Mouse (Mus musculus) lung, adult 2 months (tissue): Measurements from ENCODE around the gene Cul7. TPM values are rescaled to one million over a fixed set of nuclear protein-coding genes. Genes with fewer than 3 reads are reported as not detected.

Source experiments
- DNase-seq: peaks from one replicate; pipeline ENCODE4 v3.0.0; 2022
- H3K4me1 ChIP-seq: fragments of 200-500 bp; 2 replicates; pipeline ENCODE4 v1.6.1; 2011; ENCODE audit warnings: low read length; ENCODE audit not compliant: control insufficient read depth, insufficient read depth
- H3K4me3 ChIP-seq: fragments of 200-500 bp; replicated peaks from 2 replicates; pipeline ENCODE3; 2011; ENCODE audit warnings: low read depth, mild to moderate bottlenecking, control low read depth, low read length; ENCODE audit errors: extremely low read depth
- CTCF ChIP-seq: fragments of 200-500 bp; IDR thresholded peaks from 2 replicates; pipeline ENCODE4 v1.5.1; 2011; ENCODE audit warnings: mild to moderate bottlenecking, low read length, control low read depth; ENCODE audit not compliant: insufficient read depth
- POLR2A ChIP-seq: fragments of 200-500 bp; IDR thresholded peaks from 2 replicates; pipeline ENCODE4 v1.6.1; 2011; ENCODE audit warnings: low read depth, mild to moderate bottlenecking, control low read depth, low read length, borderline replicate concordance; ENCODE audit errors: extremely low read depth
- WGBS: fragments of 180-500 bp; shearing (Covaris S2); methylation state at CpG from one replicate; pipeline ENCODE4 v1.1.7; 2018; 5-methylcytosine and 5-hydroxymethylcytosine counted together
- polyA plus RNA-seq: library from polyadenylated mRNA; depleted of rRNA; stranded (reverse); fragments of >200 nt; gene quantifications from 2 replicates; pipeline ENCODE4 v1.2.3, GENCODE M21; 2012

Cul7 gene
- polyA plus RNA-seq, 1 experiment = 45.7 TPM

DNA sequence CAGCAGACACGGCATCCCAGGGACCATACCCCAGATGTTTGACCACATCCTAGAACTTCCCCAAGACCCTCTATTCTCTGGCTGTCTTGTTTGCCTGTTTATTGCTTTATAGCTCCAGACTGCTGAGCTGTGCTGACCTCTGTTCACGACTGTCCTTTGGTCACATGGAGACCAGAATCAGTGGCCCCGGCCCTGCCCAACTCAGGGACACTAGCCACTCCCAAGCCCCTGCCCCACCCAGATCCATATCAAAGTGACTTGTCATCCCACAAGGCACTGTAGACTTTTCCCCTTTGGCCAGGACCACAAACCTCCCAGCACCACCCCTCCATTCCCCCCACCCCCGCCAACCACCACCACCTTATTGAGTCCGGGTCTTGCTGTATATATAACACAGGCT lies 49.1 kb downstream of the Cul7 start:
- TF ChIP-seq POLR2A (no peak), CTCF (no peak)
- Histone ChIP-seq H3K4me1 (peaks cover 8% of the 10 kb centered on the region), H3K4me3 (no peak overlapping the region)
- DNase-seq = no peak
- WGBS = 75% methylated on average over 5 of the region's 5 CpGs

DNA sequence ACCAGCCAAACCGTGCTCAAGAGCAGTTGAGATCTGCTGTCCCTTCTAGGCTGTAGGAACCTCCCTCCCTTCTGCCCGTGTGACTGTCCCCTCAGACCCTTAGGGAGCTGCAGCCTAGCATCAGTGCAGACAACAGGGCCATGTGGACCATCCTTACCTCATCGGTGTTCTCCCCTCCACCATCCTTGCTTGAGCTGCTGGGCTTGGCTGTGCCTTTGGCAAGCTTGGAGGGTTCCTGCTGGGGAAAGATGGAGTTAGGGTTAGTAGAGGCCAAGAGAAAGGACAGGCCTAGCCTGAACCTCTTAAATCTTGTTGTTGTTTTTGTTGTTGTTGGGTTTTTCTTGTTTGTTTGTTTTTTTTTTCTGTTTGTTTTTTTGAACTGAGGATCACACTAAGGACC lies 49.8 kb downstream of the Cul7 start:
- TF ChIP-seq CTCF = no peak
- TF ChIP-seq POLR2A = no peak
- Histone ChIP-seq H3K4me3 (no peak overlapping the region), H3K4me1 (peaks cover 8% of the 10 kb centered on the region)
- DNase-seq = no peak
- WGBS = 84% methylated on average over 3 of the region's 3 CpGs

DNA sequence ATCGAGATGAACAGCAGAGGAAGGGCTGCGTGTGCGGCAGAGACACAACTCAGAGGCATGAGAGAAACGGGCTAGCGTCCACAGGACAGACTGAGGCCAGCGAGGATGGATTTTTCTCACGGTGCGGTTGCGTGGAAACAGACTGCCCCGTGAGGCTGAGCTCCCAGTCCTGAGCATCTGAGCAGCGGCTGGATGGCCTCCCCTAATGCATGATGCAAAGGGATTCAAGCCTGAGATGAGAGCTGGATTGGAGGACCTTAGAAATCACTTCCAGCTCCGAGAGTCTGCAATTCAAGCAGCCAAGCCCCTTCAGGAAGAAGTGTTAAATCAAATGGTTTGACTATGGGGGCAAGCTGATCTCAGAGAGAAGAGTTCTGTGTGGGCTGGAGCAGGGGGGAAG lies 51.4 kb downstream of the Cul7 start:
- Histone ChIP-seq H3K4me3 (no peak overlapping the region), H3K4me1 (peaks cover 8% of the 10 kb centered on the region)
- TF ChIP-seq CTCF (no peak), POLR2A (no peak)
- WGBS = 64% methylated on average over 12 of the region's 12 CpGs
- DNase-seq = no peak

DNA sequence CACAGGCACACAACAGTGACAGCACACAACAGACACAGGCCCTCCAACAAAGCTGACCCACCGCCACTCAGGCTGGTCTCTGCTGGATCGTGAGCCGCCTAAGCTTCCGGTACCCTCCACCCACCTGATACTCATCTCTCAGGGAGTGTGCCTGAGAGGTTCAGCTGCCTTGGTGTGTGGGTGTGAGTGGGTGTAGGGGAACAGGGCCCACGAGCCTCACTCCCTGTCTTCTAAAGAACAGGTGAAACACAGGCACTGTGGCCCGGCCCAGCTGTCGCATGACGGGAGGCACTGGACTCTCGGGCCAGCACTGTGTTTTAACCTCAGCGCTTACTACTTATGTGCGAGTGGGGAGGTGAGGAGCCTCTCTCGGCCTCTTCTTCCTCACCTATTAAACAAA lies 52.0 kb downstream of the Cul7 start:
- peaks cover 8% of the 10 kb centered on the region for H3K4me1 ChIP-seq
- no peak overlapping the region for H3K4me3 ChIP-seq
- WGBS = 83% methylated on average over 12 of the region's 12 CpGs
- TF ChIP-seq POLR2A (no peak), CTCF (no peak)
- no peak for DNase-seq

DNA sequence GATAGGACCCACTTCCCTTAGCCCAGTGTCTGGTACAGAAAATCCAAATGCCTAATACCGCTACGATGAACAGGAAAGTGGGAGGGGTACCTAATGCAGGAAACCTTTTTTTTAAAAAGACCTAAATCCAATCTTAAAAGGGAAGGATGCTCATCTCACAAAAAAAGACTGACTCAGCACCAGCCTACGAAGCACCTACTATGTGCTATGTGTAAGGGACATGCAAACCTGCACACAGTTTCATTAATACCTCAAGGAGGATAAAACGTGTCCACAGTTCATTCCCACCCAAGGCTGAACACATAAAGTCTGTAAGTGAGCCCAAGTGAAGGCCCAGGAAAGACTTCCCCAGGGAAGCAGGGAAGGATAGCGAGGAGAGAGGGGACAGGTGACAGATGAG lies 52.4 kb downstream of the Cul7 start:
- TF ChIP-seq CTCF = no peak
- no peak for TF ChIP-seq POLR2A
- WGBS = 81% methylated on average over 5 of the region's 5 CpGs
- DNase-seq = no peak
- H3K4me1 ChIP-seq = peaks cover 8% of the 10 kb centered on the region
- no peak overlapping the region for H3K4me3 ChIP-seq

DNA sequence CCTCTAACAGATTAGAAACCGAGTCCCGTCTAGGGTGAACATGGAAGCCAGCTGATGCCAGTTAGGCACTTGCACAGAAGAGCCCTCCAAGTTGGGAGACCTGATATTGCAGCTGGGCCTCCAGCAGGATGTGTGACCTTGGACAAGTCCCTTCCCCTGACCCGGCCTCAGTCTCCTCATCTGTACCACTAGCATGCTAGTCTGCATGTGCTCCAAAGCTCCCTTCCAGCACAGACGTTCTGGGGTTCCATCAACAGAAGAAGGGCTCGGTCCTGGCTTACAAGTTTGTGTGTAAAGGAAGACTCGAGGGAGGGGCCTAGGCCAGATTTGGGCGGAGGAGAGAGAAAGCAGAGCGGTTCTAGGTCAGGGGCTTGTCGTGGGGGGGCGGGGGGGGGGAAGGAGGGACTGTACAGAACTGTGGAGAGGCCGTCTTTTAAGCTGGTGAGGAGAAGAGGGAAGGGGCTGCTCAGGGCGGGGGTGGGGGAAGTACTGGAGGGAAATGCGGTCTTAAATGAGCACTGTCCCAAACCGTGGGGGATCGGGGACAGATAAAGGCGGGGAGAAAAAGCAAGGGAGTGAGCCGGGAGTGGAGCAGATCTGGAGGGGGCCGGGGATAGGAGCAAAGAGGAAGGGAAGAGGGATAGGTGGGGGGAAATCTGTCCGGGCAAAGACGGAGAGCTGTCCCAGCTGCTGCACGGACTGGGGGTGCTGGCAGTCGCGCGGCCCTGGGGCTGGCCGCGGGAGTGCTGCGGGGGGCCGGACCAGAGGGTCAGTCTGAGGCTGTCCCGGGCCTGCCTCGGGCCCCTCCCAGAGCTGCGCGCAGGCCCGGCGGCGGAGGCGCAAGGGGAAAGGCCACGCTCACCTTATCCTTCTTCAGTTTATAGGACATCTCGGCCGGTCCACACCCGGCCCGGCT lies 54.1 kb downstream of the Cul7 start:
- H3K4me3 ChIP-seq = peak overlapping the region; percentile 86
- peaks cover 8% of the 10 kb centered on the region for H3K4me1 ChIP-seq
- WGBS = 3% methylated on average over 40 of the region's 41 CpGs
- TF ChIP-seq POLR2A = no peak
- TF ChIP-seq CTCF = no peak
- DNase-seq = no peak

DNA sequence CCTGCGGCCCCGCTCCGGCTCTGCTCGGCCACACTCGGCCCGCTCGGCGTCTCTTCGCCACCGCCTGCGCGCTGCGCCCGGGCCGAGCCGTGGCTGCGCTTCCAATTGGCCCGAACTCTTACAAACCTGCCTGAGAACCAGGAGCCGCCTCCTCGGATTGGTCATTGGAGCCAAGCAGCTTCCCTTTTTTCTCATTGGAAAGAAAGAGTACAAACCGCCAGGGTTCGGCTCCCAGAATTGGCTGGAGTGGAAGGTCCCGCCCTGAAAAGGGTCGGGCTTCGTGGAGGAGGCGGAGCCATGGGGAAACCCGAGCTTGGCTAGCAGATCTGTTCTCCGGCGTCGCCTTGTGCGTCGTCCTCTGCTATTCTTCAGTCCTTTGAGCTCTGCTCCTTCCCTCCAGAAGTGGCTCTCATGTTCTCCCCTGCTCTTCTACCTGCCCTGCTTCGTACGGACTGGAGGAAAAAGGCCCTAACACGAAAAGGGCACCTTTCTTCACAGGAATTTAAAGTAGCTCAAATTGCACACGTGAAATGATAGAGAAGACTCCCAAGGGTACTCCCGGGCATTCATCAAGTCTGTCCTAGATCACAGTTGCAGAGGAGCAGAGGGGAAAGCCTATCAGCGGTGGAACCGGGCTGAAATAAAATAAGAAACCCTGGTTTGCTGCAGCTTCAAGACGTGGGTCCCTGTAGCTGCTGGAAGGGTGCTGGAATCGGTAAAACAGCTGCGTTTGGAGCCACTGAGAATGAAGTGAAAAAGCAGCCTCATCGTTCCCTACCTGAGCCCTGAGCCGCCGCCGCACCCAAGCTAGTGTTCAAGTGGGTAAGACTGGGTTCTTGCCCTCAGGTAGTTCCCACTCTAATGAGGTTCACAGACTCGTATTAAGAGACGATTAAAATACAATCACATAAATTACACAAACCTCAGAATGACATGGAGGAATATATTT lies 55.0 kb downstream of the Cul7 start, which contains the start of gene Ppp2r5d:
Ppp2r5d (minus strand) TSS at position 225 of the 949 bp plus-strand sequence.
- TF ChIP-seq CTCF = no peak
- peak; percentile 72; the same call in 1 of the 2 replicates for TF ChIP-seq POLR2A
- DNase-seq = peak; percentile 96
- WGBS = under 1% methylated on average over 48 of the region's 48 CpGs

DNA sequence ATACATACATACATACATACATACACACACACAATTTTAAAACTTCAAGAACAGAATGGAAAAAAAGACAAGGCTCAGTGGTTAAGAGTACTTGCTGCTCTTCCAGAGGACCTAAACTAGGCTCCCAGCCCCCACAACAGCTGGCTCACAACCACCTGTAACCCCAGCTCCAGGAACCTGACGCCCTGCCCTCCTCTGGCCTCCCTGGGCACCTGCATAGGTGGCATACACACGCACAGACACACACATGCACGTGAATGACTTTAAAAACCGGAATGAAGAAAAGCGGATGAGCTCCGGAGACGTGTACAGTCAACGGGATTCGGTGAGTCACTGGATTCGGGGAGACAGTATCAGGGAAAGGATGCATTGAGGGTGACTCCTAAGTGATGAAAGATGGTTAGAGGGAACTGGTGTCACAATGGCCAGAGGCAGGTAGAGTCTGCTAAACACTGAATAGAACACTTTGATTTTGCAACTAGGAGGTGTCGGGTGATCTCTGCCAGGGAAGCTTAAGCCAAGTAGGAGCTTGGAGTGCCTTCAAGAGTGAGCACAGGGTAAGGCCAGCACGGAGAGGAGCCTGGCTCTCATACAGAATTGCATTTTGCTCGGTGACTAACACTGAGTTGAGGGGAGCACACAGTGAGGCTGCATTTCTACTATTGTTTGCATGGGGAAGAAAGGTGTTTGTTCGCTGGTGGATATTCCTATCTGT lies 56.4 kb downstream of the Cul7 start:
- H3K4me3 ChIP-seq = no peak overlapping the region
- no peak for TF ChIP-seq POLR2A
- no peak for TF ChIP-seq CTCF
- no peak for DNase-seq
- 85% methylated on average over 14 of the region's 14 CpGs for WGBS
- peaks cover 5% of the 10 kb centered on the region for H3K4me1 ChIP-seq

More for the DNA sequence above, 55.0 kb downstream of the Cul7 start, which contains the start of gene Ppp2r5d:
- Histone ChIP-seq H3K4me1 (peaks cover 8% of the 10 kb centered on the region), H3K4me3 (peak within 1 kb of the TSS; percentile 86)

DNA sequence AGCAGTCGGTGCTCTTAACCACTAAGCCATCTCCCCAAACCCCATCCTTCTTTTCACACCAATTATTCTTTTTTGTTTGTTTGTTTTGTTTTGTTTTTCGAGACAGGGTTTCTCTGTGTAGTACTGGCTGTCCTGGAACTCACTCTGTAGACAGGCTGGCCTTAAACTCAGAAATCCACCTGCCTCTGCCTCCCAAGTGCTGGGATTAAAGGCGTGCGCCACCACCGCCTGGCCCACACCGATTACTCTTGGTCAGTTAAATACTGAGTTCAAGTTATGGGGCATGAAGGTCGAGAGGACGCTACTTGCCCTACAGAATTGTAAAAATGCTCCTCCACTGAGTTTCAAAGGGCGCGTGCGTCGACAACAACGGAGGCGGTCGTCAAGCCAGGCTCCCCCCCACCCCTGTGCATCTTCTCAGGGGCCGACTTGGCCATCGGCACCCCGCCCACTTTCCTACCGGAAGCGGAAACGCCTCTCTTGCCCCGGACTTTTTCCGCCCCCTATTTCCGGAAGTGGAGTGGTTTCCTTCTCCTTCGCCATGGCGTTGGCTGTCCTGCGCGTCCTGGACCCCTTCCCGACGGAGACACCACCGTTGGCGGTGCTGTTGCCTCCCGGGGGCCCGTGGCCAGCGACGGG lies 60.9 kb downstream of the Cul7 start, which contains the start of gene Pex6:
Pex6 (plus strand) TSS at position 505 of the 639 bp plus-strand sequence.
- Histone ChIP-seq H3K4me3 (peak within 1 kb of the TSS; percentile 81), H3K4me1 (peaks cover 4% of the 10 kb centered on the region)
- DNase-seq = peak; percentile 87
- WGBS = 5% methylated on average over 36 of the region's 36 CpGs
- TF ChIP-seq POLR2A (peak; percentile 79; the same call in 1 of the 2 replicates), CTCF (no peak)
